Mouse (Mus musculus) heart, postnatal 0 days (tissue): ENCODE measurements around the gene Gjc2.

Experiments used
- CTCF ChIP-seq: IDR thresholded peaks from 2 replicates; pipeline ENCODE4 v1.5.1; 2016; ENCODE audit warnings: antibody characterized with exemption, control low read depth, low read depth
- EP300 ChIP-seq: IDR thresholded peaks from 2 replicates; pipeline ENCODE4 v1.6.1; 2016; ENCODE audit warnings: antibody characterized with exemption, low read depth

- TF ChIP-seq CTCF (no peak), EP300 (no peak)
Observed at GRCm38 (mm10) chr11:59185490-59185889, 2.5 kb upstream of the Gjc2 start.
